Mouse (Mus musculus) left cerebral cortex, postnatal 4 days (tissue): ENCODE results near the gene Gm16381. TPM values are rescaled to one million over a fixed set of nuclear protein-coding genes. Genes with fewer than 3 reads are reported as not detected.
"Not testable (repeated sequence)": the region's sequence is repeated elsewhere in the genome, so short reads cannot be mapped to it uniquely, and the experiment has no call there.

Experiments
- DNase-seq: peaks from one replicate; pipeline ENCODE4 v3.0.0-alpha.2; 2022
- intact Hi-C: fragments of 180-260 bp; cut with DNase I; formaldehyde crosslinking; loops from one replicate; pipeline ENCODE4 v1.15.1; 2025
- total RNA-seq, 2 experiments: library from RNA; stranded (reverse); gene quantifications; 2 replicates each; pipeline ENCODE4 v1.2.3; 2021

Gm16381 gene
- total RNA-seq = not detected

DNA sequence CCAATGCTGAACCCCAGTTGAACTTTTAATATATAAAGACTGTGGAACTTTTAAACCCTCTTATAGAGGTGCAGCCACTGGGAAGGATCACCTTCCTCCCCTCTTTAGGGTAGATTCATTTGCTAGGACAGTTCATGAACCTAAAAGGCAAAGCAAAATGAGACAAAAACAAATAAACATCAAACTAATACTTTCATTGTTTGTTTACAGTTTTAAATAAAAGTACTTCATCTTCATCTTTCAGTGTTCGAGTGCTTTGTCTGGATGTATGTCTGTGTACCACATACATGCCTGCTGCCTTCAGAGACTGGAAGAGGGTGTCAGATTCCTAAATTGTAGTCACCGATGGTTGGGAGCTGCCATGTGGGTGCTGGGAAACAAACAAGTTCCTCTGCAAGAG lies at the start of gene Gm16381:
Gene Gm16381 (minus strand): TSS at position 101 of the 400 bp plus-strand sequence.
- intact Hi-C loops = not testable (repeated sequence)

DNA sequence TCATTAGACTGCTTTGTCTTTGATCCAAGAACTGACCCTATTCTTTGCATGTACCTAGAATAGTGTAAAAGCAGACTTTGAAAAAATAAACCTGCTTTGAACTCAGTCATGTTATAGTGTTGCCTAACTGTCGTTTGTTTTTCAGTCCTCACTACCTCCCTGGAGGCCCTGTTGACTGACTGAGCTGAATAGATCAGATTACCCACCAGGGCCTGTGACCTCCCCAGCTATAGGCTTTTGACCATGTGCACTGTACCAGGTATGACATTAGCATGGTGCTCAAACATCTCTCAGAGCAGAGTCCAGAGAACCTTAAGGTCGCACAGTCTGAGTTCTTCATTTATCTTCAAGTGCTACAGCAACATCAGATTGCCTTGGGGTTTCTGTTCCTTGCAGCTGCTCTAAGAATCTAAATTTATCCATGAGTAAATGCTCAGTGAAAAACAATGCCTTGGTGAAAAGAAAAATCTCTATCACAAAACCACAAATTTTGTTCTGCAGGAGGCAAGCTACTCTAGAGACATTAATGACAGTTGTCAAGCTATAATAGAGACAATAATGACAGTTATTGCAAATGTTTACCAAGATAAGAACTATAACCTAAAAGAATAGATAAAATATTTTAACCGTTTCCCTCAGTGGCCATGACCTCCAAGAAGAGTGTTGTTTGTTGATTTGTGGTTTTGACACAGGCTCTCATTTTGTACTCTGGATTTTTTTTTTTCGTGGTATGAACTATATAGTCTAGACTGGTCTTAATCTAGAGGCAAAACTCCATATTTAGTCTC lies 8.7 kb upstream of the Gm16381 start:
- intact Hi-C loops, DNase-seq: not testable (repeated sequence)

More for the DNA sequence above, at the start of gene Gm16381:
- not testable (repeated sequence) for DNase-seq

DNA sequence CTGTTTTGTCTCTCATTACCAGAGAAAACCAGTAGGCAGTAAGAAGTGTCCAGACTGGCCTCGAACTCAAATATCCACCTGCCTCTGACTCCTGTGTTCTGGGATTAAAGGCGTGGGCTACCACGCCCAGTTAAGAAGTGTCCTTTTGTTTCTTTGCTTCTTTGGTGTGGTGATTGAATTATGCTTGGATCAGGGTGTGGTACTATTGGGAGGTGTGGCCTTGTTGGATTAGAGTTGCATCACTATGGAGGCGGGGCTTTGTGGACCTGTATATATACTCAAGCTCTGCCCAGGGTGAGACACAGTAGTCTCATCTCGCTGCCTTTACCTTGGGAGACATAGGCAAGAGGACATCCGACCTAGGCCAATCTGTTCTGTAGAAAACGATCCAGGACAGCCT lies 25.9 kb downstream of the Gm16381 start, which contains the start of gene Gm4027:
Gene Gm4027 (plus strand): TSS at position 301 of the 400 bp plus-strand sequence.
- DNase-seq, intact Hi-C loops: not testable (repeated sequence)

DNA sequence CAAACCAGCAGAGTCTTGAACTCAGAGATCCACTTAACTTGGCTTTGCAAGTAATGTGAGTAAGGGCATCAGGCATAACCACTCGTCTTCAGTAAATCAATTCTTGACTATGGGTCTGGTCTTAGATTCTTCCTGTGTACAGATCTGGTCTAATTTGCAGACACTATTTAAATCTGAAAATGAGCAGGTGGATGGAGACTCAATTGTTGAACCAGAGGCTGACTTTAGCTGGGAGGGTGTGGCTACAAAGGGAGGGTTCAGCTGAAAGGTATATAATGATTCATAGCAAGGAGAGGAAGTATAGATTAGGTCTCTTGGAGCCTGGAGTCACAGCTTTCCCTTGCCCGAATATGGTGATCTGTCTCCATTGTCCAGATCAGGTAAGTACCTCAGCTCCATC lies 42.0 kb downstream of the Gm16381 start, which contains the start of gene Oog1:
Gene Oog1 (plus strand): TSS at position 301 of the 400 bp plus-strand sequence.
- DNase-seq, intact Hi-C loops: not testable (repeated sequence)

DNA sequence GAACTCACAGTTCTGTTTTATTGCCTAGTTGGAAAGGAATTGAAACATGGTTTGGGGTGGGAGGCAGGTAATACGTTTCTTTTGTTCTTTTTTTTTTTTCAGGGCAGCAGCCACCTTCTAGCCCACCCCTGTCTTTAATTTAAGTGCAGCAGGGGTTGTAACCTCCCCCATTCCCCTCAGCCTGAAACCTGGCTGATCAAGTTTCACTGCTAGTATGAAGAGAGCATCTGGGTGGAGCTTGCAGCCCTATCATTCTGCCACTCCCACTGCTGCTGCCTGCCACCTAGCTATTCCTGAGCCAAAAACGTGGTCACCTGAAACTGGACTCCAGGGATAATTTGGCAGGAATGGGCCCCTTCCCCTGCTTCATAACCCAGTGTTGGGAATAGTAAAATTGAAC lies 43.0 kb downstream of the Gm16381 start:
- DNase-seq, intact Hi-C loops: not testable (repeated sequence)

Other genes with a start within 250 kb of the Gm16381 start
- gene Slirp, start 200.7 kb downstream of the Gm16381 start, total RNA-seq = 100 to 1,000 TPM in 1 of 2 experiments, 10 to 100 TPM in 1; 96.3 to 101 TPM
- gene Alkbh1, start 200.6 kb downstream of the Gm16381 start, total RNA-seq = 10 to 100 TPM; 25.8 to 28.4 TPM
- 10 to 100 TPM; 53.1 to 53.3 TPM for gene Snw1, start 172.3 kb downstream of the Gm16381 start, total RNA-seq
- gene Gm5788, start 149.9 kb downstream of the Gm16381 start, total RNA-seq = not detected
- gene Gm8300, start 130.3 kb downstream of the Gm16381 start, total RNA-seq = not detected
- not detected for gene Oog1, start 41.9 kb downstream of the Gm16381 start, total RNA-seq
- gene Gm4027, start 25.8 kb downstream of the Gm16381 start, total RNA-seq = not detected
- gene Gm21319, start 131.1 kb upstream of the Gm16381 start, total RNA-seq = not detected
- not detected for gene Gm21936, start 150.9 kb upstream of the Gm16381 start, total RNA-seq
- gene BB287469, start 172.0 kb upstream of the Gm16381 start, total RNA-seq = not detected
- not detected for gene Gm2001, start 197.7 kb upstream of the Gm16381 start, total RNA-seq
- not detected for gene Gm2016, start 229.5 kb upstream of the Gm16381 start, total RNA-seq